Mouse (Mus musculus) liver, embryonic 14.5 days (tissue): ENCODE data around the gene Optn.

Experiments used
- CTCF ChIP-seq: IDR thresholded peaks from 2 replicates; pipeline ENCODE4 v1.5.1; 2016; ENCODE audit warnings: antibody characterized with exemption, low read depth, control low read depth
- EP300 ChIP-seq: IDR thresholded peaks from 2 replicates; pipeline ENCODE4 v1.6.1; 2016; ENCODE audit warnings: antibody characterized with exemption, low read depth

- TF ChIP-seq EP300 (no peak), CTCF (no peak)
Observed at GRCm38 (mm10) chr2:5032665-5033064, 31.2 kb downstream of the Optn start.
